Mouse (Mus musculus) lung, postnatal 0 days (tissue): ENCODE results near the gene Gtf2a1l.

ENCODE experiments used
- CTCF ChIP-seq: IDR thresholded peaks from 2 replicates; pipeline ENCODE4 v1.5.1; 2016; ENCODE audit warnings: antibody characterized with exemption, mild to moderate bottlenecking
- EP300 ChIP-seq: IDR thresholded peaks from 2 replicates; pipeline ENCODE4 v1.6.1; 2016; ENCODE audit warnings: antibody characterized with exemption, mild to moderate bottlenecking, control low read depth

- no peak for TF ChIP-seq EP300
- no peak for TF ChIP-seq CTCF
Measured at GRCm38 (mm10) chr17:88624386-88624785, 44.1 kb upstream of the Gtf2a1l start.
